Mouse (Mus musculus): ENCODE results near the gene Lbr.
"Not testable (repeated sequence)": the region's sequence is repeated elsewhere in the genome, so short reads cannot be mapped to it uniquely, and the experiment has no call there.

Gene Lbr

GRCm38 (mm10) chr1:181841864-181842672, 778 bp downstream of the Lbr start:
- DNase-seq (ENCODE audit: low read depth, low spot score) = peak; percentile 96
- no peaks in the 10 kb centered on the region for H3K36me3 ChIP-seq (ENCODE audit: control insufficient read depth, insufficient read depth, low read length, poor library complexity, severe bottlenecking)
- no peaks in the 10 kb centered on the region for H3K27me3 ChIP-seq (ENCODE audit: control insufficient read depth, insufficient read depth, low read length, poor library complexity, severe bottlenecking)

DNA sequence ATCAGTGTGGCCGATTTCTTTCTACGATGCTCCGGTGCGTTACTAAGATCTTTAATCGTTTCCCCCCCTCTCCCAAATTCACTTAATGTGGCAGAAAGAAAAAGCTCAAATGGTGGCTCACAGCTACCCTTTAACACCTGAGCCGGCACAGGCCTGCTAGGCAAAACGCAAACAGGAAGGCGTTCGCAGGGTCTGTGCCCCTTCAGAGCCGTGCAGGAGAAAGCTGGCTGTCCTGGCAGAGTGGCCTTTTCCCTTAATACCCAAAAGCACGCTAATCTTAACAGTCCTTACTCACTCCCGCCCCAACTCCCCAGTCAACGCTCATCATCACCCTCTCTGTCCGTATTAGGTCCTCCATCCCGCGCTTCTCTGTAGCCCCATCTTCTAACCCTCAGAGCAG, 1.4 kb downstream of the Lbr start:
- no peaks in the 10 kb centered on the region for H3K27me3 ChIP-seq (ENCODE audit: control insufficient read depth, insufficient read depth, low read length, poor library complexity, severe bottlenecking)
- no peaks in the 10 kb centered on the region for H3K36me3 ChIP-seq (ENCODE audit: control insufficient read depth, insufficient read depth, low read length, poor library complexity, severe bottlenecking)
- no peak for DNase-seq (ENCODE audit: low read depth, low spot score)

DNA sequence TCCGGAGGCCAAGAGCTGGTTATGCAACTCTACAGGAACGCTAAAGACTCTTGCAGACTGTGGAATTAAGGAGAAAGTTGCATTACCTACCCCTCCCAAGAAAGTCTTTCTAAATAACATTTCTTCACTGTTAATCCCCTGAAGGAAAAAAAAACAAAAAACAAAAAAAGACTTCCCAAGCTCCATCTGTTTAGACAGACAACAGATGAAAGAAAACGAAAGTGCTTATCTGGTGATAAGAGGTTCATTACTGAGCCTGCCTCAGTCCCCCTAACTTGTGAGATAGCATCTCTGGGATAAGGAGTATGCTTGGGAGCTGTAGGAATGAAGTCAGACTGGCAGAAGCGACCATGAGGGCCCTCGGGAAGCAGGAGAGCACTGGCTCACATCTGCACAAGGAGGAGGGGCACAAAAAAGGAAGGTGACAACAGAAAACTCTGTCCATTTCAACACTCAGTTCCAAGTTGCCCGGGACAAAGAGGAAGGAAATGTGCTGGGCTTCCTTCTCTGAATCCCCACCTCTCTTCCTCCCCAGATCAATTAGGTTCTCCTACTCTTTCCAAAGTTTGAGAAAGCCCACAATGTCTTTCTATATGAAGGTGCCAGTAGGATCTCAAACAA, 3.0 kb downstream of the Lbr start:
- no peak for DNase-seq (ENCODE audit: low read depth, low spot score)
- no peaks in the 10 kb centered on the region for H3K27me3 ChIP-seq (ENCODE audit: control insufficient read depth, insufficient read depth, low read length, poor library complexity, severe bottlenecking)
- peaks cover 6% of the 10 kb centered on the region; the same call in 1 of the 2 replicates for H3K36me3 ChIP-seq (ENCODE audit: control insufficient read depth, insufficient read depth, low read length, poor library complexity, severe bottlenecking)

- no peaks in the 10 kb centered on the region for H3K27me3 ChIP-seq (ENCODE audit: control insufficient read depth, insufficient read depth, low read length, poor library complexity, severe bottlenecking)
- DNase-seq (ENCODE audit: low read depth, low spot score) = no peak
- H3K36me3 ChIP-seq (ENCODE audit: control insufficient read depth, insufficient read depth, low read length, poor library complexity, severe bottlenecking) = peaks cover 6% of the 10 kb centered on the region; the same call in 1 of the 2 replicates
Observed at GRCm38 (mm10) chr1:181838111-181838510, 4.7 kb downstream of the Lbr start.

DNA sequence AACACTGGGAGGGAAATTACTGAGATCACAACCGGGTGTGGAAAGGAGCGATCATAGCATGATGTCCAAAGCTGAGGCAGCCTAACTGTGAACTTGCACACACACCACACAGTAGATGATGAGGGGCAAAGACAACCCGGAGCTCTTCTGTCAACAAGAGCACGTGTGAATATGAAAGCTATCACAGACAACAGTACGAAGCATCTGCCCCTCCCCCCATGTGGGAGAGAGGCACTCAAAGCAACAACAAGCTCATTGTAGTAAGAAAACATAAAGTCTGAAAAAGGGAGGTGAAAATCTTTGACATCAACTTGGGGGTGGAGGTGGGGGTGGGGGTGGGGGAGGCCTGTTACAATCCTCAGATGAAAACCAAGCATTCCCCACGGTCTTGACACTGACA, 9.7 kb downstream of the Lbr start:
- peaks cover 16% of the 10 kb centered on the region for H3K36me3 ChIP-seq (ENCODE audit: control insufficient read depth, insufficient read depth, low read length, poor library complexity, severe bottlenecking)
- H3K27me3 ChIP-seq (ENCODE audit: control insufficient read depth, insufficient read depth, low read length, poor library complexity, severe bottlenecking) = no peaks in the 10 kb centered on the region
- DNase-seq (ENCODE audit: low read depth, low spot score) = no peak

DNA sequence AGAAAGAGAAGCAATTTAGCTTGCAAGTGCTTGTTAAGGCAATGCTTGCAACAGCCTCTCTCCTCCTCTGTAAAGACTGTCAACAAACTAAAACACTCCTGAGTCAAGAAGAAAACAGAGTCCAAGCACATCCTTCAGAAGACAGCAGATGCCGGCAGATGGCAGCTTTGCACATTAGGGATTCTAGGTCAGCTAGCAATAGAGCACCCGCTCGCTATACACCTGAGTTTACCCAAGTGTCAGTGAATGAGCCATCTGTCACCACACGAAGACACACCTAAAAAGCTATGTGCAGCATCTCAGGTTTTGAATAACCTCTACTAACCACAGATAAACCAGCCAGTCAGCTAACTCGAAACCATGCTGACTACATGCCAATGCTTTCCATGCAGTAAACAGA, 10.1 kb downstream of the Lbr start:
- H3K36me3 ChIP-seq (ENCODE audit: control insufficient read depth, insufficient read depth, low read length, poor library complexity, severe bottlenecking) = peaks cover 17% of the 10 kb centered on the region
- DNase-seq (ENCODE audit: low read depth, low spot score) = no peak
- no peaks in the 10 kb centered on the region for H3K27me3 ChIP-seq (ENCODE audit: control insufficient read depth, insufficient read depth, low read length, poor library complexity, severe bottlenecking)

DNA sequence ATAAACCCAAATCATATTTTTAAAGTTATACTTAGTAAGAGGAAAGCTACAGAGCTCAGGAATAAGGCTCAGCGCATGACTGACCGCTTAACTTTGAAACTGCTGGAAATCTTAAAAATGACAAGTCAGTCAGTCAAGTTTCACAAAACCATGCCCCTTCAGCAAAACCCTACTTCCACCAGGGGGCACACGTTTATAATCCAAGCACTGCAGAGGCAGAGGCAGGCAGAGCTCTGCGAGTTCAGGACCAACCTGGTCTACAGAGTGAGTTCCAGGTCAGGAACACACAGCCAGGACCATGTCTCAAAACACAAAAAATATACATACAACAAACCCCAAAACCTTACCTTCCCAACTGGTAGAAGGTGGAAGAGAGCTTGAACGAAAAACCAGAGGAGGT, 14.5 kb downstream of the Lbr start:
- Histone ChIP-seq H3K36me3 (ENCODE audit: control insufficient read depth, insufficient read depth, low read length, poor library complexity, severe bottlenecking) (peaks cover 21% of the 10 kb centered on the region), H3K27me3 (ENCODE audit: control insufficient read depth, insufficient read depth, low read length, poor library complexity, severe bottlenecking) (no peaks in the 10 kb centered on the region)
- DNase-seq (ENCODE audit: low read depth, low spot score) = peak; percentile 79

DNA sequence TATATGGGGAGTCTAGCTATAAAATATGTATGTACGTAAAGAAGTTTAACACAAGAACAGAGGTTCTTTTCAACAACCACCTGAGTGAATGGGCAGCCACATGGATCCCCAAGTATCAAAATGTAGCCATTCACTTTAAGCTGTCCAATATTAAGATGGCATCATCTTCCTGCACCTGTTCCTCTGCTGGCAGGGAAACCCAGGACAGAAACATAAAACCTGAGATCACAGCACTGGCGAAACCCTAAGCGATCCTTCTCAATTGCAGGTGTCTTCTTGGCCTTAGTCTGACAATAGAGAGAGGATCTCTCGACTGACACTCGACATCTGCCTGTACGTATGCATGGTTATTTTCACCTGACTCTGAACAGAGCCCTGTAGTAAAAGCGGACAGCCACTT, 16.1 kb downstream of the Lbr start:
- peaks cover 21% of the 10 kb centered on the region for H3K36me3 ChIP-seq (ENCODE audit: control insufficient read depth, insufficient read depth, low read length, poor library complexity, severe bottlenecking)
- no peak for DNase-seq (ENCODE audit: low read depth, low spot score)
- no peaks in the 10 kb centered on the region for H3K27me3 ChIP-seq (ENCODE audit: control insufficient read depth, insufficient read depth, low read length, poor library complexity, severe bottlenecking)

GRCm38 (mm10) chr1:181811481-181812223, 31.2 kb downstream of the Lbr start:
- DNase-seq (ENCODE audit: low read depth, low spot score) = peak; percentile 41
- peaks cover 4% of the 10 kb centered on the region for H3K36me3 ChIP-seq (ENCODE audit: control insufficient read depth, insufficient read depth, low read length, poor library complexity, severe bottlenecking)
- no peaks in the 10 kb centered on the region for H3K27me3 ChIP-seq (ENCODE audit: control insufficient read depth, insufficient read depth, low read length, poor library complexity, severe bottlenecking)

DNA sequence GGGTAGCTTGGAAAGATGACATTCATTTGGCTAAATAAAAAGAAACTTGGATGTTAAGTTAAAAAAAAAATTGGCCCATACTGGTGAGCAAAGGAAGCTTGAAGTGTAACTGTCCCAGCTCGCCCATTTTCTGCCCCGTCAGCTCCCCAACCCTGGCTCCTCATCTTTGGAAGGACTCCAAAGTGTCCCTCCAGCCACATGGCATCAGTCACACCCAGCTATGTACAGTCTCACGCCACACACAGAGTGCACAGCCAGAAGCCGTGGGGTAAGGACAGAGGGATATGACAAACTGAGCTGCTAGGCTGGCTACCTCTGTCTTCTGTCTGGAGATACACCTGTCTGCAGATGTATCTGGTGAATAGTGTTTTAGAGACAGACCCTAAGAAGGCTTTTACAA, 42.2 kb downstream of the Lbr start:
- Histone ChIP-seq H3K36me3 (ENCODE audit: control insufficient read depth, insufficient read depth, low read length, poor library complexity, severe bottlenecking) (no peaks in the 10 kb centered on the region), H3K27me3 (ENCODE audit: control insufficient read depth, insufficient read depth, low read length, poor library complexity, severe bottlenecking) (no peaks in the 10 kb centered on the region)
- DNase-seq (ENCODE audit: low read depth, low spot score) = no peak

- no peaks in the 10 kb centered on the region for H3K27me3 ChIP-seq (ENCODE audit: control insufficient read depth, insufficient read depth, low read length, poor library complexity, severe bottlenecking)
- no peak for DNase-seq (ENCODE audit: low read depth, low spot score)
- H3K36me3 ChIP-seq (ENCODE audit: control insufficient read depth, insufficient read depth, low read length, poor library complexity, severe bottlenecking) = no peaks in the 10 kb centered on the region
Observed at GRCm38 (mm10) chr1:181799911-181800310, 42.9 kb downstream of the Lbr start.

GRCm38 (mm10) chr1:181793541-181793940, 49.3 kb downstream of the Lbr start:
- H3K36me3 ChIP-seq (ENCODE audit: control insufficient read depth, insufficient read depth, low read length, poor library complexity, severe bottlenecking) = no peaks in the 10 kb centered on the region
- no peaks in the 10 kb centered on the region for H3K27me3 ChIP-seq (ENCODE audit: control insufficient read depth, insufficient read depth, low read length, poor library complexity, severe bottlenecking)
- DNase-seq (ENCODE audit: low read depth, low spot score) = no peak

DNA sequence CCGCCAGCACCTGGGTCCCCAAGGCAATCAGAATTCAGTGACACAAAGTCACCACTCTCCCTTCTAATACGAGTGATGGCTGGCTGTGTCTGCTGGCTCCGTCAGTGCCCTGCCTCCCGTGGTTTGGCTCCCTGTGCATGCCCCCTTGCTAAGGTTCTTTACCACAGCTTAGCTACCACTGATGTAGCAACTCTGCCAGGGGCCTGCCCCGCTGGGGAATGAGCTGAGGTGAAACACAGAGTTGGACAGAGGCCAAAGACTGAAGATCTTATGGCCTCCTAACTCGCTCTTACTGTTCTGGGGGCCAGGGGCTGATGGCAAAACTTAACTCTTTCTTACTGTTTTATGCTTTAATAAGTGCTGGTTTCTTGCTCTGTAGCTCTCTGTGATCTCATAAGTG, 52.9 kb downstream of the Lbr start:
- H3K27me3 ChIP-seq (ENCODE audit: control insufficient read depth, insufficient read depth, low read length, poor library complexity, severe bottlenecking) = no peaks in the 10 kb centered on the region
- no peaks in the 10 kb centered on the region for H3K36me3 ChIP-seq (ENCODE audit: control insufficient read depth, insufficient read depth, low read length, poor library complexity, severe bottlenecking)
- DNase-seq (ENCODE audit: low read depth, low spot score) = no peak

DNA sequence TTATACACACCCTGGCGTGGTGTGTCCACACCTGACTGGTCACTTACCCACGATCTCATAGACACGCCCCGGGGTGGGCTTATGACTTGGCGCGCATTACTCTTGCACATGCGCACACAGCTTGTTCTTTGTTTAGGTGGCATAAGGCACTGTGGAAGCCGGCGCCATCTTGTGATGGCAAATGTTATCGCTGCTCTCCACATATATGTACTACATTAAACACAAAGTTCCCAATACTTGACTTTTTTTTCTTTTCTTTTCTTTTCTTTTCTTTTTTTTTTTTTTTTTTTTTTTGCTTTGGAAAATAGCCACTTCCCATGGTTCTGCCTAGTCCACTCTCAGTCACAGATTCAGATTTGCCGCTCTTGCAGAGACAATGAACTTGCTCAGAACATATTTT, 60.2 kb downstream of the Lbr start:
- not testable (repeated sequence) for H3K36me3 ChIP-seq (ENCODE audit: control insufficient read depth, insufficient read depth, low read length, poor library complexity, severe bottlenecking); H3K27me3 ChIP-seq (ENCODE audit: control insufficient read depth, insufficient read depth, low read length, poor library complexity, severe bottlenecking); DNase-seq (ENCODE audit: low read depth, low spot score)

DNA sequence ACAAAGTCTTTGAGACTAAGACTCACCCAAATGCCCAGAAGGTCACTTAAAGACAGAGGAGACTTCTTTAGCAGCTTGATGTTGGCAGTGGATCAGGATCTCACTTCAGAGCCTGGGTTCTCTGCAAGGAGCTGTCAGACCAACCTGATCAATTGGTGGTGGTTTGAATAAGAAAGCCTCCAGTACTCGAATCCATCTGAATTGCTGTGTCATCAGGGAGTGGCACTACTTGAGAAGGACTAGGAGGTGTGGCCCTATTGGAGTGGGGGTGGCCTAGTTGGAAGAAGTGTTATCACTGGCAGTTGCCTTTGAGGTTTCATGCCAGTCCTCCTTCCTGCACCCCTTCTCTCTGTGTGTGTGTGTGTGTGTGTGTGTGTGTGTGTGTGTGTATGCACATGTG, 66.3 kb downstream of the Lbr start:
- H3K36me3 ChIP-seq (ENCODE audit: control insufficient read depth, insufficient read depth, low read length, poor library complexity, severe bottlenecking) = no peaks in the 10 kb centered on the region
- no peaks in the 10 kb centered on the region for H3K27me3 ChIP-seq (ENCODE audit: control insufficient read depth, insufficient read depth, low read length, poor library complexity, severe bottlenecking)
- no peak for DNase-seq (ENCODE audit: low read depth, low spot score)
